Mouse (Mus musculus): Measurements from ENCODE around the gene Krba1. TPM values are rescaled to one million over a fixed set of nuclear protein-coding genes. Genes with fewer than 3 reads are reported as not detected.

The Krba1 gene
- polyA plus RNA-seq, 1 experiment from 2014 or later = 17.6 TPM

DNA sequence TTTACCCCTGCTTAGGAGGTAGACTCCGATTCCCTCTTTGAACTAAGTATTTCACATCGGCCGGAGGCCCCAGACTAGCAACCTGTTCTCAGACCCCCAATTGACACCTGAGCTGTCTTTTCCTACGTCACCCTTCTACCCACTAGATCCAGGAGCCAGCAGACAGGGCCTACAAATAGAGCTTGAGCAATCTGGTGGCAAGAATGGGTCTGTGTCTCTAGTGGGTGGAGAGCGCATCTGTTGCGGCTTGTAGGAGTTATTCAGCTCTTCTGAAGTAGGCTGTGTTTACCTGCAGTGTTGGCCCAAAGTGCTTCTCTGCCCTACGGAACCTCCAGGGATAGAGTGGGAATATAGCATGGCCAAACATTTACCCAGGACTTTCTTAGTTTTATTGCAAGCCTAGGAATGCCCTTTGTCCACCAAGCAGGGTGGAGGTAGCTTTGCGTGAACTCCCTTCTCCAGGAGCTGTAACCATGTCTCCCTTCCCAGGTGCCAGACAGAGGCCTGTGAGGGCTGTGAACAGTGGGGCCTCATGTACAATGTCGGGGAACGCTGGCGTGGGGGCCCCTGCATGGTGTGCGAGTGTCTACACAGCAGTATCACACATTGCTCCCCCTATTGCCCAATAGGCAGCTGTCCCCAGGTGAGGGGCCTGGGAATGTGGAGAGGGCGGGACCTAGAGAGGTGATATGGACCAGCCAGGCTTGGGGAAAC, 69.7 kb downstream of the Krba1 start:
- Histone ChIP-seq H3K4me2 (ENCODE audit: low read depth, low read length) (no peak overlapping the region), H3K4me3 (ENCODE audit: low read length) (no peak overlapping the region), H3K9ac (ENCODE audit: low read length) (no peak overlapping the region), H3K27me3 (ENCODE audit: control insufficient read depth, insufficient read depth, low read length) (no peaks in the 10 kb centered on the region), H3K36me3 (ENCODE audit: control insufficient read depth, insufficient read depth) (no peaks in the 10 kb centered on the region), H3K4me1 (ENCODE audit: control insufficient read depth, insufficient read depth, low read length) (no peaks in the 10 kb centered on the region), H3K27ac (ENCODE audit: low read length) (no peak overlapping the region), H3K9me3 (replicated peaks; ENCODE audit: control insufficient read depth, low read length) (no peaks in the 10 kb centered on the region)
- WGBS = 86% methylated on average over 13 of the region's 13 CpGs
- ATAC-seq (replicated peaks; ENCODE audit: extremely low read depth, insufficient read depth, low FRiP score) = no peak

DNA sequence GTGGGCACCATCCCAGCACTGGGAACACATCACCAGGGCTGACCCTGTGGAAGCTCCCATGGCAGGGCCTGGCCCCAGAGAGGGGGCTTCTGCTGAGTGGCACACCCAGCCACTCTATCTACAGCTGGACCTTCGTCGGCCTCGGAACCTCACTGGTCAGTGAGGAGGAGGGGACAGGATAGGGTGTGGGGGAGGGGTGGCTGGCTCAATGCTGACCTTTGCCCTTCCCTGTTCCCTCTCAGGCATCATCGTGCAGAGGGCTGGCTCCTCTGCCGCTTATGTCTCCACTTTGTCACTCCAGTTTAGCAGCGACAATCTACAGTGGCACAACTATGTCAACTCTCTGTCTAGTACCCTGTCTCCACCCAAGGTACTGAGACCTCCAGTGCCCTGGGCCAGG, 71.3 kb downstream of the Krba1 start:
- ATAC-seq (replicated peaks; ENCODE audit: extremely low read depth, insufficient read depth, low FRiP score) = no peak
- WGBS = 36% methylated on average over 6 of the region's 6 CpGs

DNA sequence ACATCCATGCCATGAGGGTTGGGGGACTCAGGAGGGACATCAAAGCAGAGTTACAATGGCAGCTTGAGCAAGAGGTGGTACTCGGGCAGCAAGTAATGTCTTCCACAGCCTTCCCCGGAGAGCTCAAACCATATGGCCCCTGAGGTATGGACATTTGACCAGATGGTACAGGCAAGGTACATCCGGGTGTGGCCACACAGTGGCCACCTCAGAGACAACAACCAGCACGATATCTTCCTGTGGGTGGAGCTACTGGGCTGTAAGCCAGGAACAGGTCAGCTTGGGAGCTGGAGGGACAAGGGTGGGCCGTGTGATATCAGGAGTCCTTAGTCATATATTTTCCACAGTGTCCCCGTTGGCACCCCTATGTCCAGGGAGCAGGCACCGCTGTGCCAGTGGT, 72.1 kb downstream of the Krba1 start:
- Histone ChIP-seq H3K4me3 (ENCODE audit: low read length) (no peak overlapping the region), H3K36me3 (ENCODE audit: control insufficient read depth, insufficient read depth) (no peaks in the 10 kb centered on the region), H3K27me3 (ENCODE audit: control insufficient read depth, insufficient read depth, low read length) (no peaks in the 10 kb centered on the region), H3K9ac (ENCODE audit: low read length) (no peak overlapping the region), H3K4me2 (ENCODE audit: low read depth, low read length) (no peak overlapping the region), H3K27ac (ENCODE audit: low read length) (no peak overlapping the region), H3K4me1 (ENCODE audit: control insufficient read depth, insufficient read depth, low read length) (no peaks in the 10 kb centered on the region), H3K9me3 (replicated peaks; ENCODE audit: control insufficient read depth, low read length) (no peaks in the 10 kb centered on the region)
- 69% methylated on average over 7 of the region's 7 CpGs for WGBS
- no peak for ATAC-seq (replicated peaks; ENCODE audit: extremely low read depth, insufficient read depth, low FRiP score)

More for the DNA sequence above, 71.3 kb downstream of the Krba1 start:
- H3K9me3 ChIP-seq (replicated peaks; ENCODE audit: control insufficient read depth, low read length) = no peaks in the 10 kb centered on the region
- no peak overlapping the region for H3K4me3 ChIP-seq (ENCODE audit: low read length)
- no peaks in the 10 kb centered on the region for H3K36me3 ChIP-seq (ENCODE audit: control insufficient read depth, insufficient read depth)
- H3K27ac ChIP-seq (ENCODE audit: low read length) = no peak overlapping the region
- no peak overlapping the region for H3K4me2 ChIP-seq (ENCODE audit: low read depth, low read length)
- H3K4me1 ChIP-seq (ENCODE audit: control insufficient read depth, insufficient read depth, low read length) = no peaks in the 10 kb centered on the region
- no peaks in the 10 kb centered on the region for H3K27me3 ChIP-seq (ENCODE audit: control insufficient read depth, insufficient read depth, low read length)
- H3K9ac ChIP-seq (ENCODE audit: low read length) = no peak overlapping the region

Small RNAs within 50 kb of the gene (microRNA-seq; reads per million reads assigned to microRNA genes)
- not detected for gene Gm24325

Other genes with a start within 250 kb of the Krba1 start
- 20.3 and 22.1 TPM in 2 replicates for gene Zfp467, start 50.2 kb downstream of the Krba1 start, polyA plus RNA-seq (2015; fragmentation: Nextera tagmentation; extraction: Ambion mirVana)
- gene Sspo, start 52.6 kb downstream of the Krba1 start, polyA plus RNA-seq (2015; fragmentation: Nextera tagmentation; extraction: Ambion mirVana) = 0.42 and 0.43 TPM in 2 replicates
- 17.4 and 20.0 TPM in 2 replicates for gene Atp6v0e2, start 142.0 kb downstream of the Krba1 start, polyA plus RNA-seq (2015; fragmentation: Nextera tagmentation; extraction: Ambion mirVana)
- 6.7 and 8.2 TPM in 2 replicates for gene Lrrc61, start 159.2 kb downstream of the Krba1 start, polyA plus RNA-seq (2015; fragmentation: Nextera tagmentation; extraction: Ambion mirVana)
- gene Rarres2, start 177.2 kb downstream of the Krba1 start, polyA plus RNA-seq (2015; fragmentation: Nextera tagmentation; extraction: Ambion mirVana) = 44.7 and 55.2 TPM in 2 replicates
- not detected in 2 replicates for gene Gm45021, start 194.0 kb downstream of the Krba1 start, polyA plus RNA-seq (2015; fragmentation: Nextera tagmentation; extraction: Ambion mirVana)
- gene Repin1, start 198.3 kb downstream of the Krba1 start, polyA plus RNA-seq (2015; fragmentation: Nextera tagmentation; extraction: Ambion mirVana) = 28.6 and 29.8 TPM in 2 replicates
- not detected in 2 replicates for gene Gm44965, start 198.4 kb downstream of the Krba1 start, polyA plus RNA-seq (2015; fragmentation: Nextera tagmentation; extraction: Ambion mirVana)
- 6.2 and 8.6 TPM in 2 replicates for gene Zfp775, start 206.5 kb downstream of the Krba1 start, polyA plus RNA-seq (2015; fragmentation: Nextera tagmentation; extraction: Ambion mirVana)
- gene AI854703, start 231.2 kb downstream of the Krba1 start, polyA plus RNA-seq (2015; fragmentation: Nextera tagmentation; extraction: Ambion mirVana) = 1.0 and 1.7 TPM in 2 replicates